In genomic region chr15:12825408-12825807, GRCm38 (mm10) we compare ENCODE assay signal across 8 mouse cellular contexts. TPM values are rescaled to one million over a fixed set of nuclear protein-coding genes. Genes with fewer than 3 reads are reported as not detected.
DNase-seq lines count a peak whose midpoint lies in the region; ATAC-seq and TF ChIP-seq lines count a peak whose summit lies in the region.

No protein-coding gene starts in this region.

- ATAC-seq in lung, postnatal 0 days = no peak
- no peak for ATAC-seq in neural tube, embryonic 15.5 days (ENCODE audit: low FRiP score)
- ATAC-seq in inflammation-experienced regulatory T-cells, adult 6 months = no peak

- H3K27me3 ChIP-seq in lung, postnatal 0 days (replicated peaks; ENCODE audit: insufficient read depth, low read length) = no peaks in the 10 kb centered on the region
- H3K27me3 ChIP-seq in limb, embryonic 10.5 days (ENCODE audit: low read depth, poor library complexity, severe bottlenecking) = no peaks in the 10 kb centered on the region
- H3K27me3 ChIP-seq in neural tube, embryonic 15.5 days (replicated peaks) = no peaks in the 10 kb centered on the region

- 0 out of 2 replicates have a peak overlapping the region, but pooled peaks have one; percentile 66 for H3K9ac ChIP-seq in lung, postnatal 0 days (replicated peaks; ENCODE audit: low read depth)
- peak overlapping the region; percentile 67 for H3K9ac ChIP-seq in neural tube, embryonic 15.5 days (replicated peaks)

- peak; percentile 25 for DNase-seq in cerebellum, adult 11-12 months
- DNase-seq in cerebellum, postnatal 36 days = no peak
- DNase-seq in lung, postnatal 0 days (ENCODE audit: low spot score) = no peak
- no peak for DNase-seq in lung, adult 18-20 months
- DNase-seq in limb, embryonic 10.5 days (ENCODE audit: low spot score) = no peak
- DNase-seq in kidney, postnatal 25 days = no peak

- no peaks in the 10 kb centered on the region for H3K9me3 ChIP-seq in lung, postnatal 0 days (ENCODE audit: low read length)
- H3K9me3 ChIP-seq in limb, embryonic 10.5 days (replicated peaks) = no peaks in the 10 kb centered on the region
- no peaks in the 10 kb centered on the region for H3K9me3 ChIP-seq in neural tube, embryonic 15.5 days (replicated peaks)

- H3K4me3 ChIP-seq in lung, postnatal 0 days (ENCODE audit: low read depth, low read length) = peak overlapping the region; percentile 64
- peak overlapping the region; percentile 76 for H3K4me3 ChIP-seq in limb, embryonic 10.5 days
- peak overlapping the region; percentile 97 for H3K4me3 ChIP-seq in neural tube, embryonic 15.5 days (replicated peaks)

- H3K27ac ChIP-seq in lung, postnatal 0 days (ENCODE audit: low read length) = no peak overlapping the region
- H3K27ac ChIP-seq in limb, embryonic 10.5 days = peak overlapping the region; percentile 95
- no peak overlapping the region for H3K27ac ChIP-seq in neural tube, embryonic 15.5 days (replicated peaks)

- 58% methylated on average over 12 of the region's 12 CpGs for WGBS in lung, postnatal 0 days
- 55% methylated on average over 12 of the region's 12 CpGs for WGBS in limb, embryonic 10.5 days
- WGBS in neural tube, embryonic 15.5 days = 55% methylated on average over 12 of the region's 12 CpGs

- no peak for TF ChIP-seq EP300 in lung, postnatal 0 days (IDR thresholded peaks at IDR 0.05)

- H3K4me2 ChIP-seq in lung, postnatal 0 days (replicated peaks; ENCODE audit: low read depth, low read length) = peak overlapping the region; percentile 85
- H3K4me2 ChIP-seq in neural tube, embryonic 15.5 days = peak overlapping the region; percentile 75

- no peak for TF ChIP-seq CTCF in lung, postnatal 0 days (IDR thresholded peaks at IDR 0.05)

- H3K4me1 ChIP-seq in lung, postnatal 0 days (ENCODE audit: insufficient read depth, low read depth, low read length) = no peaks in the 10 kb centered on the region
- peaks cover 16% of the 10 kb centered on the region for H3K4me1 ChIP-seq in limb, embryonic 10.5 days
- H3K4me1 ChIP-seq in neural tube, embryonic 15.5 days = peaks cover 35% of the 10 kb centered on the region

- H3K36me3 ChIP-seq in lung, postnatal 0 days (ENCODE audit: insufficient read depth, low read length) = no peaks in the 10 kb centered on the region
- peaks cover 67% of the 10 kb centered on the region for H3K36me3 ChIP-seq in limb, embryonic 10.5 days
- H3K36me3 ChIP-seq in neural tube, embryonic 15.5 days = peaks cover 47% of the 10 kb centered on the region

RNA-seq across cellular contexts. Expression of gene Drosha, which starts 0.8 kb away (rescaled TPM):
- polyA plus RNA-seq in lung, postnatal 0 days (2015; fragmentation: Nextera tagmentation; extraction: Ambion mirVana) = 9.7 and 10.3 TPM in 2 replicates
- polyA plus RNA-seq in limb, embryonic 10.5 days (2016; fragmentation: Nextera tagmentation; extraction: Ambion mirVana) = 82.4 and 85.5 TPM in 2 replicates
- 41.8 and 43.1 TPM in 2 replicates for polyA plus RNA-seq in neural tube, embryonic 15.5 days (2015; fragmentation: Nextera tagmentation; extraction: Ambion mirVana)
- 10 to 100 TPM; 11.7 to 18.1 (median 14.6) TPM for polyA plus RNA-seq in inflammation-experienced regulatory T-cells, adult 6 months (2017; shearing (Covaris generic))

RNA-seq across cellular contexts. Expression of gene 6030458C11Rik, which starts 1.0 kb away (rescaled TPM):
- polyA plus RNA-seq in lung, postnatal 0 days (2015; fragmentation: Nextera tagmentation; extraction: Ambion mirVana) = 17.4 and 17.7 TPM in 2 replicates
- polyA plus RNA-seq in limb, embryonic 10.5 days (2016; fragmentation: Nextera tagmentation; extraction: Ambion mirVana) = 47.0 and 55.6 TPM in 2 replicates
- 37.3 and 38.6 TPM in 2 replicates for polyA plus RNA-seq in neural tube, embryonic 15.5 days (2015; fragmentation: Nextera tagmentation; extraction: Ambion mirVana)
- 10 to 100 TPM; 30.0 to 42.0 (median 31.1) TPM for polyA plus RNA-seq in inflammation-experienced regulatory T-cells, adult 6 months (2017; shearing (Covaris generic))
